Mouse (Mus musculus): ENCODE results near the gene Fut7. TPM values are rescaled to one million over a fixed set of nuclear protein-coding genes. Genes with fewer than 3 reads are reported as not detected.
A peak's percentile ranks its signal among the peaks of the same experiment; 100 is the strongest.
"Not testable (repeated sequence)": the region's sequence is repeated elsewhere in the genome, so short reads cannot be mapped to it uniquely, and the experiment has no call there.

Fut7 gene
- total RNA-seq, 2 experiments from 2014 or later: 0.22 to 0.41 TPM

GRCm38 (mm10) chr2:25413436-25413835 is 9.6 kb upstream of the Fut7 start:
- intact Hi-C loops (cut with DNase I); DNase-seq (ENCODE audit: extremely low spot score in 1 of 2, low spot score in 2 of 2): not testable (repeated sequence)

GRCm38 (mm10) chr2:25417426-25417825 is 5.6 kb upstream of the Fut7 start:
- intact Hi-C loops (cut with DNase I): no loop called here
- no peak for DNase-seq (ENCODE audit: extremely low spot score in 1 of 2, low spot score in 2 of 2)

- no peak for DNase-seq (ENCODE audit: extremely low spot score in 1 of 2, low spot score in 2 of 2)
- intact Hi-C loops (cut with DNase I): loop anchor here (5.0 kb wide), 1 partner anchor 75 kb away; no protein-coding TSS in a partner anchor
Measured at GRCm38 (mm10) chr2:25421896-25422295, 1.2 kb upstream of the Fut7 start.

GRCm38 (mm10) chr2:25423626-25424025 is 559 bp downstream of the Fut7 start:
- intact Hi-C loops (cut with DNase I): loop anchor here (5.0 kb wide), 1 partner anchor 74 kb away; no protein-coding TSS in a partner anchor
- no peak for DNase-seq (ENCODE audit: extremely low spot score in 1 of 2, low spot score in 2 of 2)

GRCm38 (mm10) chr2:25425481-25425880 is 2.4 kb downstream of the Fut7 start:
- intact Hi-C loops (cut with DNase I): loop anchor here (5.0 kb wide), 1 partner anchor 127 kb away; no protein-coding TSS in a partner anchor
- no peak for DNase-seq (ENCODE audit: extremely low spot score in 1 of 2, low spot score in 2 of 2)

- intact Hi-C loops (cut with DNase I): loop anchor here (5.0 kb wide), 1 partner anchor 126 kb away; no protein-coding TSS in a partner anchor
- DNase-seq (ENCODE audit: extremely low spot score in 1 of 2, low spot score in 2 of 2): peak; percentile 65 to 74
Measured at GRCm38 (mm10) chr2:25426721-25427191, 3.7 kb downstream of the Fut7 start.

GRCm38 (mm10) chr2:25427256-25427655 is 4.2 kb downstream of the Fut7 start:
- DNase-seq (ENCODE audit: extremely low spot score in 1 of 2, low spot score in 2 of 2): no peak
- intact Hi-C loops (cut with DNase I): loop anchor here (5.0 kb wide), 1 partner anchor 125 kb away; no protein-coding TSS in a partner anchor

GRCm38 (mm10) chr2:25428442-25429236 is 5.6 kb downstream of the Fut7 start, which contains the start of gene Abca2:
Abca2 (plus strand) TSS chr2:25428703.
- intact Hi-C loops (cut with DNase I): loop anchor here (5.0 kb wide), 1 partner anchor 124 kb away; no protein-coding TSS in a partner anchor
- peak; percentile 92 to 96 for DNase-seq (ENCODE audit: extremely low spot score in 1 of 2, low spot score in 2 of 2)

- intact Hi-C loops (cut with DNase I): loop anchor here (5.0 kb wide), 1 partner anchor 123 kb away; no protein-coding TSS in a partner anchor
- DNase-seq (ENCODE audit: extremely low spot score in 1 of 2, low spot score in 2 of 2): no peak
Measured at GRCm38 (mm10) chr2:25429435-25430180, 6.5 kb downstream of the Fut7 start.

- intact Hi-C loops (cut with DNase I): no loop called here
- peak in 1 of 2 experiments; percentile 33 for DNase-seq (ENCODE audit: extremely low spot score in 1 of 2, low spot score in 2 of 2)
Measured at GRCm38 (mm10) chr2:25430395-25431233, 7.5 kb downstream of the Fut7 start.

GRCm38 (mm10) chr2:25431308-25431855 is 8.3 kb downstream of the Fut7 start:
- intact Hi-C loops (cut with DNase I): no loop called here
- DNase-seq (ENCODE audit: extremely low spot score in 1 of 2, low spot score in 2 of 2): peak in 1 of 2 experiments; percentile 17

- intact Hi-C loops (cut with DNase I): no loop called here
- DNase-seq (ENCODE audit: extremely low spot score in 1 of 2, low spot score in 2 of 2): peak in 1 of 2 experiments; percentile 32
Measured at GRCm38 (mm10) chr2:25432326-25433098, 9.4 kb downstream of the Fut7 start.

GRCm38 (mm10) chr2:25433101-25433500 is 10.0 kb downstream of the Fut7 start:
- peak in 1 of 2 experiments; percentile 20 for DNase-seq (ENCODE audit: extremely low spot score in 1 of 2, low spot score in 2 of 2)
- intact Hi-C loops (cut with DNase I): no loop called here

GRCm38 (mm10) chr2:25434292-25434691 is 11.2 kb downstream of the Fut7 start:
- intact Hi-C loops (cut with DNase I): no loop called here
- peak in 1 of 2 experiments; percentile 19 for DNase-seq (ENCODE audit: extremely low spot score in 1 of 2, low spot score in 2 of 2)

GRCm38 (mm10) chr2:25436286-25436820 is 13.3 kb downstream of the Fut7 start:
- intact Hi-C loops (cut with DNase I): no loop called here

GRCm38 (mm10) chr2:25441067-25441466 is 18.0 kb downstream of the Fut7 start:
- DNase-seq (ENCODE audit: extremely low spot score in 1 of 2, low spot score in 2 of 2): no peak
- intact Hi-C loops (cut with DNase I): no loop called here

More at GRCm38 (mm10) chr2:25436286-25436820, 13.3 kb downstream of the Fut7 start:
- peak in 1 of 2 experiments; percentile 11 for DNase-seq (ENCODE audit: extremely low spot score in 1 of 2, low spot score in 2 of 2)

- no peak for DNase-seq (ENCODE audit: extremely low spot score in 1 of 2, low spot score in 2 of 2)
Measured at GRCm38 (mm10) chr2:25442682-25443081, 19.6 kb downstream of the Fut7 start.

More at GRCm38 (mm10) chr2:25442682-25443081, 19.6 kb downstream of the Fut7 start:
- intact Hi-C loops (cut with DNase I): no loop called here
